Mouse (Mus musculus) limb, embryonic 15.5 days (tissue): ENCODE measurements at regions not wholly inside any gene's neighbourhood (a gene's known extent, or its start where the extent isn't known, plus 50 kb on each side); places are given as distances from the start of the nearest gene placed in this dataset.

Source experiments
- ATAC-seq: fragments of 200-750 bp; cut with Nextera tagmentation; 2 replicates; pipeline ENCODE4 v1.8.0; 2017; ENCODE audit warnings: low read depth, moderate TSS enrichment; ENCODE audit not compliant: insufficient number of reproducible peaks, low FRiP score, low TSS enrichment
- H3K27ac ChIP-seq: fragments of 300-500 bp; sonication (generic); 2 replicates; pipeline ENCODE4 v1.5.1; 2015; ENCODE audit warnings: moderate library complexity, mild to moderate bottlenecking, inconsistent platforms
- H3K27me3 ChIP-seq: fragments of 300-500 bp; sonication (generic); 2 replicates; pipeline ENCODE4 v1.6.1; 2015; ENCODE audit warnings: inconsistent platforms
- H3K36me3 ChIP-seq: fragments of 300-500 bp; sonication (generic); 2 replicates; pipeline ENCODE4 v1.6.1; 2015; ENCODE audit warnings: inconsistent platforms
- H3K4me1 ChIP-seq: fragments of 300-500 bp; sonication (generic); 2 replicates; pipeline ENCODE4 v1.6.1; 2015; ENCODE audit warnings: inconsistent platforms
- H3K4me2 ChIP-seq: fragments of 300-500 bp; sonication (generic); 2 replicates; pipeline ENCODE4 v1.6.1; 2015; ENCODE audit warnings: mild to moderate bottlenecking, inconsistent platforms
- H3K4me3 ChIP-seq: fragments of 300-500 bp; sonication (generic); 2 replicates; pipeline ENCODE4 v1.5.1; 2015; ENCODE audit warnings: mild to moderate bottlenecking, inconsistent platforms
- H3K9ac ChIP-seq: fragments of 300-500 bp; sonication (generic); 2 replicates; pipeline ENCODE4 v1.6.1; 2015; ENCODE audit warnings: inconsistent platforms
- H3K9me3 ChIP-seq: fragments of 300-500 bp; sonication (generic); 2 replicates; pipeline ENCODE4 v1.6.1; 2016; ENCODE audit warnings: inconsistent platforms
- WGBS: fragments of 180-500 bp; shearing (Covaris S2); methylation state at CpG from one replicate; pipeline ENCODE4 v1.1.7; 2015; 5-methylcytosine and 5-hydroxymethylcytosine counted together

DNA sequence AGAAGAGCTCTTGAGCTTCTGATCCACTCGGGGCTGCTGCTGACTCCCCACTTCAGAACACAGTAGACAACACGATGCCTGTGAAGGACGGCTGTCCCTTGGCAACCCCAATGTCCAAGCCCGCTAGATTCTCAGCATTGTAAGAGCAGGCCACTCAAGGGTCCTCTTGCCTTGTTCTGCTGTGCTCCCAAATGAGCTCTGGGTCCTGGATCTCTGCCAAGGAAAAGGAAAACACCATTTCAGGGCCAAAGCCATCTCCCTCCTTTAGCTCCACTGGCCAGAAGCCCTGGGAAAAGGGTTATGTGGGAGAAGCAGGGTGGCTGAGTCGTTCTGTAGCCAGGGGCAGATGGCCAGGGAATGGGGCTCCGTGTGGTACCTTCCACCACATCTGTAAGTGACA is 241.3 kb upstream of the Prok2 start:
- H3K27me3 ChIP-seq = no peaks in the 10 kb centered on the region
- no peak for ATAC-seq

DNA sequence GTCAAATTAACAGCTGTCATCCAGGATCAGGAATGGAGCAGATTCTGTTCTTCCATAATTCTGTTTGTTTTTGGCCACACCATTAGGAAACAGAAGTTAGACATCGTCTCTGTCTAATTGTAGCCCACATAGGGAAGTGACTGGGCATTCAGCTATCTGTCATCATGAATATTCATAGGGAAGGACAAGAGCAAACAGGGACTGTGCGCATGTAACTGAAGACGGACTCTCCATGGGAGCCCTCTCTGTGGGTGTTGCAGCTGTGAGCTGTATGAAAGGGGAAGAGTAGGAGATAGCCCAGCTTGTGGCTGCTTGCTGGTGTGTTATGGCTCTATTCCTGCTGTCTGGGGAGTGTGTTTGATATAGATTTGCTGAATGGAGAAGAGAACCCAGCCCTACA is 238.3 kb upstream of the Prok2 start:
- ATAC-seq = no peak
- WGBS = 81% methylated on average over 3 of the region's 3 CpGs
- 0 out of 2 replicates have a peak, but pooled peaks cover 9% of the 10 kb centered on the region for H3K27me3 ChIP-seq
- H3K4me1 ChIP-seq = peaks cover 6% of the 10 kb centered on the region; the same call in 1 of the 2 replicates
- H3K27ac ChIP-seq = no peak overlapping the region
- H3K4me3 ChIP-seq = no peak overlapping the region
- no peaks in the 10 kb centered on the region for H3K9me3 ChIP-seq
- no peak overlapping the region for H3K9ac ChIP-seq
- no peaks in the 10 kb centered on the region for H3K36me3 ChIP-seq
- no peak overlapping the region for H3K4me2 ChIP-seq

More for the DNA sequence above, 241.3 kb upstream of the Prok2 start:
- H3K9me3 ChIP-seq = no peaks in the 10 kb centered on the region
- no peak overlapping the region for H3K27ac ChIP-seq
- no peak overlapping the region for H3K4me2 ChIP-seq
- H3K4me1 ChIP-seq = peaks cover 12% of the 10 kb centered on the region; the same call in 1 of the 2 replicates
- H3K36me3 ChIP-seq = no peaks in the 10 kb centered on the region
- 81% methylated on average over 6 of the region's 6 CpGs for WGBS
- no peak overlapping the region for H3K4me3 ChIP-seq
- no peak overlapping the region for H3K9ac ChIP-seq

DNA sequence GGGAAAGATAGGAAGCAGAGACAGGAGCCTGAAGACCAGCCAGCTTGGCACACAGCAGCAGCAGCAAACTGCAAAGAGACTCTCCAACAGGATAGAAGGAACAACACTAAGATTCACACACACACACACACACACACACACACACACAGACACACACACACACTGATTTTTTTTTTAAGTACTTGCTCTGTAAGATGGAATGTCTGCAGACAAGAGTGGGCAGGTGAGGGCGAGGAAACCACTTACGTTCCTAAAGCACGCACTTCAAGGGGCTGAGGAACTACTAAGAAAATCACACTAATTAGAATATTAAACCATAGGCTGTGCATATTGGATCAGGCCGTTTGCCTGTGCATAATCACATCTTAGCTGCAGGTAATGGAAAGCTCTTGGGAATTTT is 237.8 kb upstream of the Prok2 start:
- Histone ChIP-seq H3K4me1 (peaks cover 6% of the 10 kb centered on the region; the same call in 1 of the 2 replicates), H3K9me3 (no peaks in the 10 kb centered on the region), H3K27me3 (0 out of 2 replicates have a peak, but pooled peaks cover 9% of the 10 kb centered on the region), H3K9ac (no peak overlapping the region), H3K27ac (no peak overlapping the region), H3K4me2 (no peak overlapping the region), H3K4me3 (no peak overlapping the region), H3K36me3 (no peaks in the 10 kb centered on the region)
- 70% methylated on average over 4 of the region's 4 CpGs for WGBS
- ATAC-seq = no peak

DNA sequence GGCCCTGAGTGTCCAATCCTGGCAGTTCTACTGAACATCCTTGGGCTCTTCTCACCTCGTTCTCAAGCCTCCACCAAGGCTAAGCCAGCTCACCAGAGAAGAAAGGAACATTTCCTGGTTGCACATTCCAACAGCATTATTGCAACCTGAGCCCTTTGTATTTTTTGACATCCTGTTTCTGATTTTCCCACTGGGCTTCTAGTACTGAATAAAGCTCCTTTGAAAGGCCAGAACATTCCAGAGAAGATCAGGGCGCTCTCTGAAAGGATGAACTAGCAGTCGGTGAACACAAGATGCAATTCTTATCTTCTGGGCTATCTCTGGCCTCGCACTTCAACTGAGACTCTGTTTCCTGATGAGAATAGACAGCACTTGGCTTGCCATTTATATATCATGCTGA is 233.2 kb upstream of the Prok2 start:
- no peak overlapping the region for H3K9ac ChIP-seq
- H3K4me3 ChIP-seq = no peak overlapping the region
- no peaks in the 10 kb centered on the region for H3K9me3 ChIP-seq
- no peak overlapping the region for H3K27ac ChIP-seq
- no peaks in the 10 kb centered on the region for H3K36me3 ChIP-seq
- ATAC-seq = no peak
- 0 out of 2 replicates have a peak, but pooled peaks cover 11% of the 10 kb centered on the region for H3K27me3 ChIP-seq
- WGBS = 47% methylated on average over 4 of the region's 4 CpGs
- no peak overlapping the region for H3K4me2 ChIP-seq
- H3K4me1 ChIP-seq = no peaks in the 10 kb centered on the region

DNA sequence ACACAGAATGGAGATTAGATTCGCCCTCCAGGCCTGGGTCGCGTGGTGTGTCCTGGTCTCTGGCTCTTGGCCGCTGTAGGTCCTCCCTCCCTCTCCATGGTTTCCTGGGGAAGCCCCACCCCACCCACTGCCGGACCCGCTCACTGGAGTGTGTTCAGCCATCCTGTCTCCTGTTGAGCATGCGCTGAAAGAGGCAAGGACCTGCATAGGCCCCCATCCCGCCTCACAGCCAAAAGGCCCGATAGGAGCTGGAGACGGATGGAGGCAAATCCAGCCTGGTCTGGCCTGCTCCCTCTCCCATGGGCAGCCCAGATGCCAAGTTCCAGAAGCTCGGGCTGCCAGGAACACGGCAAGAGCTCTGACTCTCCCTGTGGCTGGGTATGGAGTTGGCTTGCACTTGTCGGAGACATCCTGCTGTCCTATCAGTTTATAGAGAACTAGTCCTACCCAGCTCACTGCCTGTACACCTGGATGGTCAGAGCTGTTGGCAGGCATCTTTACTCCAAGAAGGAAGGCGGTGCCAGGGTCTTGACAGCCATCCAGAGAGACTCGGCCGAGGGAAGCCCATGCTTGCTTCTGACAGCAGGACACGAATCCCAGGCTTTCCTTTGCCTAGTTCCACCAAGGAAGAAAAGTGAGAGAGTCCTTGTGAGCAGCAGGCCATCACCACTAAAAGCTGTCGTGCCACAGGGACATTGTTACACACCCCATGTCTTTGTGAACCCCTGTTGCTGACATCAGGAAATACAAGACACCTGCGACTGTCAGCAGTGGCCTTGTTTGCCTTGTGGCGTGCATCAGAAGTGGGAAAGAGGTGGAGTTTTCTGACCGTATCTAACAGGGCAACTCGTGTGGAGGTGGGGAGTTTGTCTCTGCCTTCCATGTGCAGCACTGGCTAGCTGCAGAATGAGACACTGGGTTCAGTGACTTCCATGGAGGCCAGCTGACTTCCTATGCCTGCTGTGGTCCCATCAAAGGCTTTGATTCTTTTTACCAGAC is 228.9 kb upstream of the Prok2 start:
- no peaks in the 10 kb centered on the region for H3K36me3 ChIP-seq
- H3K4me2 ChIP-seq = no peak overlapping the region
- H3K27me3 ChIP-seq = 0 out of 2 replicates have a peak, but pooled peaks cover 2% of the 10 kb centered on the region
- no peaks in the 10 kb centered on the region for H3K9me3 ChIP-seq
- ATAC-seq = no peak
- whole genome bisulfite sequencing = 79% methylated on average over 22 of the region's 22 CpGs
- no peak overlapping the region for H3K4me3 ChIP-seq
- no peak overlapping the region for H3K9ac ChIP-seq
- no peaks in the 10 kb centered on the region for H3K4me1 ChIP-seq
- H3K27ac ChIP-seq = no peak overlapping the region

DNA sequence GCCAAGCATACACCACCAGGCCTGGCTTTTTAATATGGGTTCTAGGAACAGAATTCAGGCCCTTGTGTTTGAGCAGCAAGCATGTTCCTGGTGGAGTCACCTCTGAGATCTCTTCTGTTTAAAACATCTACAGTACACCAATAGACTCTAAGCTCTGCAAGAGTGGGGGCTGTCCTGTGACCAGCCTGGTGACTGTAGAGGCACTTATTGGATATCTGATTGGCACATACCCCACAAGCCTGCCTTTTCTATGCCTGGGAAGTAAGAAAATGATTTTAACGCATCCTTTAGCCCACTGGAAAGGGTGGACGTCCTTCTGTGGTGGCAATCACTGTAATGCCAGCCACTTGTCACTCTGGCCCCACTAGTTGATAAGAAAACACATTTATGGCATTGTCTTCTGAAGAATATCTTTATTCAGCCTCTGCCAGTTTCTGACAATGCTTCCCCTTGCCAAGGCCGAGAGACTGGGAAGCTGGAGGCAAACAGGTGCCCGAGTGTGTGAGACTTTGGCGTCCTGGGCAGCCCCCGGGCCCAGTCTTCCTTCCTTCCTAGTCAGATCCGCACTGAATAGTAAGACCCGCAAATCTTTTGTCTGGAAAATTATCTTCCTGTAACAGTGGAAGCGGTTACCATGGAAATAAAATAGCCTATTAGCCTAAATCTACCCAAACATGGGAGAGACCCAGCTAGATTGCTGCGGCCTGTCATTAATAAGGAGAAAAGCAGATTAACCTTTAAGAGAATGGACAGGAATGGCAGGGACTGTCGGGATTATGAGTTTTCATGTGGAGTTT is 228.0 kb upstream of the Prok2 start:
- Histone ChIP-seq H3K4me1 (no peaks in the 10 kb centered on the region), H3K27me3 (0 out of 2 replicates have a peak, but pooled peaks cover 2% of the 10 kb centered on the region), H3K4me3 (no peak overlapping the region), H3K9ac (no peak overlapping the region), H3K27ac (no peak overlapping the region), H3K9me3 (no peaks in the 10 kb centered on the region), H3K4me2 (no peak overlapping the region), H3K36me3 (no peaks in the 10 kb centered on the region)
- no peak for ATAC-seq
- WGBS = 77% methylated on average over 11 of the region's 11 CpGs

DNA sequence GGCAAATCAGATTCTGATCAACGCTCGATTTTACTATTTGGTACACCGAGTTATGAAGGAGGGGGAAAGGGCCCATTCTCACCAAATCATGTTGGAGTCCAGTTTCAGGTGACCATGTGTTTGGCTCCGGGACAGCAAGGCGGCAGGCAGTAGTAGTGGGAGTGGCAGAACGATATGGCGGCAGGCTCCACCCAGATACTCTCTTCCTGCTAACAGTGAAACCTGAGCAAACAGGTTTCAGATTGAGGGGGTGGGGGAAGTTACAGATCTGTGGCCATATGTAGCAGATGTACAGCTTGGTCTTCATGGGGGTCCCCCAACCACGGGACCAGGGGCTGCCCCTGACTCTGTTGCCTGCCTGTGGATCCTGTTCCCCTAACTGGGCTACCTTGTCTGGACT is 224.6 kb upstream of the Prok2 start:
- H3K9me3 ChIP-seq = no peaks in the 10 kb centered on the region
- no peak for ATAC-seq
- H3K4me2 ChIP-seq = no peak overlapping the region
- 0 out of 2 replicates have a peak, but pooled peaks cover 5% of the 10 kb centered on the region for H3K27me3 ChIP-seq
- H3K4me3 ChIP-seq = no peak overlapping the region
- H3K27ac ChIP-seq = no peak overlapping the region
- H3K9ac ChIP-seq = no peak overlapping the region
- no peaks in the 10 kb centered on the region for H3K36me3 ChIP-seq
- 80% methylated on average over 8 of the region's 8 CpGs for WGBS
- no peaks in the 10 kb centered on the region for H3K4me1 ChIP-seq

DNA sequence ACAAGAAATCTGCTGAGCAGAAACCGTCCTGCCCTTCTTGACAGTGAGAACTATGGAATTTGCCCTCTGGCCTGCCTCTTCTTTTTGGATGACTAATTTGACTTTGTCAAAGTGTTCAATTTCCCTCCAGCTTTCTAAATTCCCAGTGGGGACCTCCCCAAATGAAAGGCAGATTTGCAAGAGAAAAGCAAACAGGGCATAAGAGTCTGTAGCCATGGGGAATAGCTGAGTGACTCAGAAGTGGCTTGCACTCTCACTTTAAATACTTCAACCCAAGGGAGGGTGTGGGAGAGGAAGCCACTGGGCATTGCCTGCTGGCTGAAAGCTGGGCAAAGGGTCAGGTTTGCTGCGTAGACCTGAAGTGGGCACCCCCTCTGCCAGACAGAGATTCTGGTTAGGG is 220.7 kb upstream of the Prok2 start:
- Histone ChIP-seq H3K4me3 (no peak overlapping the region), H3K9ac (no peak overlapping the region), H3K27ac (no peak overlapping the region), H3K27me3 (peaks cover 6% of the 10 kb centered on the region; the same call in 1 of the 2 replicates), H3K36me3 (no peaks in the 10 kb centered on the region), H3K4me2 (no peak overlapping the region), H3K4me1 (no peaks in the 10 kb centered on the region), H3K9me3 (no peaks in the 10 kb centered on the region)
- ATAC-seq = no peak
- 61% methylated on average over 2 of the region's 2 CpGs for WGBS

DNA sequence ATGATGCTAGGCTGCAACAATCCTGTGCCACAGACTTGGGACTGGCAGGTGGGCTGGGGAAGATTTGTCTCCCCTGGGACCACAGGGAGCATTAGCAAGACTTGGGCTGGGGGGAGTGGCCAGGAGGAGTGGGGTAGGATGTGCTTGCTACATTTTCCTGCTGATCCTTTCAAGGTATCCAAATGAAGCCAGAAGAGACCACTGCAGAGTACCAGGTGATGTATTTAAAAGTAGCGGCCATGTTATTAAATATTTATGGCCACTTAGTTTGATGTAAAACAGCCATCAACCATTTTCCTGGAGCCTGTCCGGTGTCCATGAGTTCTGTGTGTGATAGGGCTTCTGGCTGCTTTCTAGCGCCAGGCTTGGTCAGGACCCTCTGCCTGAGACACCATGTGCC is 220.3 kb upstream of the Prok2 start:
- Histone ChIP-seq H3K4me1 (no peaks in the 10 kb centered on the region), H3K27me3 (peaks cover 6% of the 10 kb centered on the region; the same call in 1 of the 2 replicates), H3K4me2 (no peak overlapping the region), H3K4me3 (no peak overlapping the region), H3K9me3 (no peaks in the 10 kb centered on the region), H3K36me3 (no peaks in the 10 kb centered on the region), H3K27ac (no peak overlapping the region), H3K9ac (no peak overlapping the region)
- no peak for ATAC-seq
- 27% methylated on average over 3 of the region's 3 CpGs for WGBS

DNA sequence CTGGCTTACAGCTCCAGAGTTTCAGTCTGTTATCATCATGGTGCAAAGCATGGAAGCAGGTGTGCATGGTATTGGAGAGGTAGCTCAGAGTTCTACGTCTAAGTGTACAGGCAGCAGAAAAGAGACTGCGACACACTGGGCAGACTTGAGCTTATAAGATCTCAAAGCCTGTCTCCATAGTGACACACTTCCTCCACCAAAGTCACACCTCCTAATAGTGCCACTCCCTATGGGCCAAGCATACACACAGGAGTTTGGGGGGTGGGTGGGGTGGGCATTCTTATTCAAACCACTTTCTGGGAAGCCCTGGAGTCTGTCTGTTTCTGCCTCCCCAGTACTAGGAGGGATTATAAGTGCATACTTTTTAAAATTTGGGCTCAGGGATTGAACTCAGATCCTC is 219.5 kb upstream of the Prok2 start:
- 90% methylated on average over 2 of the region's 2 CpGs for WGBS
- Histone ChIP-seq H3K36me3 (no peaks in the 10 kb centered on the region), H3K27me3 (peaks cover 6% of the 10 kb centered on the region; the same call in 1 of the 2 replicates), H3K27ac (no peak overlapping the region), H3K4me2 (no peak overlapping the region), H3K9me3 (no peaks in the 10 kb centered on the region), H3K9ac (no peak overlapping the region), H3K4me3 (no peak overlapping the region), H3K4me1 (no peaks in the 10 kb centered on the region)
- no peak for ATAC-seq

DNA sequence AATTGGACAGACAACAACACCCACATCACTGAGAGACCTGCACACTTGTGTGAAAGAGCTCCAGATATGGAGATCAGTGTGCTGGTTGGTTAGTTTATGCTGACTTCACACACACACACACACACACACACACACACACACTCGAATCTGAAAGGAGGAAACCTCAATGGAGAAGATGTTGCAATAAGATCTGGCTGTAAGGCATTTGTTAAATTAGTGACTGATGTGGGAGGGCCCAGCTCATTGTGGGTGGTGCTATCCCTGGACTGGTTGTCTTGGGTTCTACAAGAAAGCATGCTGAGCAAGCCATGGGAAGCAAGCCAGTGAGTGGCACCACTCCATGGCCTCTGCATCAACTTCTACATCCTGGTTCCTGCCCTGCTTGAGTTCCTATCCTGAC is 216.8 kb upstream of the Prok2 start:
- Histone ChIP-seq H3K36me3 (no peaks in the 10 kb centered on the region), H3K9me3 (no peaks in the 10 kb centered on the region), H3K27ac (no peak overlapping the region), H3K4me3 (no peak overlapping the region), H3K4me2 (no peak overlapping the region), H3K9ac (no peak overlapping the region), H3K27me3 (peaks cover 6% of the 10 kb centered on the region; the same call in 1 of the 2 replicates), H3K4me1 (peaks cover 18% of the 10 kb centered on the region)
- WGBS = 67% methylated on average over 1 of the region's 1 CpGs
- ATAC-seq = no peak

DNA sequence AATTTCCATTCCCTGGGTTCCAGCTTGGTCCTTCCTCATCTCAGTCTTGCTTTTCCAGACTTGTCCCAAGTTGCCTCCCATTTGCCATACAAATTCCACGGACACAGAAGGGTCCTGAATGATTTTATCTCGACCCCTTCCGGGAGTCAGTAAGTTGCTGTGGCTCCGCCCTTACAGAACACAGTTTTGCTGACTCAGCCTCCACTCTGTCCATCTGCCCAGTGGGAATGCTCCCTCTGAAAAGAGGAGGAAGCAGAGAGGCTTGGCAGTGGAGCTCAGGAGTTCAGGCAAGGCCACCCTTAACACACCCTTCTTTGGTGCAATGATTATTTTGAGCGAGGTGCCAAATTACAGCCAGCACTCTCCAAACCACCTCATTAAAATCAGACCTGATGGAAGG is 213.9 kb upstream of the Prok2 start:
- Histone ChIP-seq H3K27ac (no peak overlapping the region), H3K27me3 (0 out of 2 replicates have a peak, but pooled peaks cover 3% of the 10 kb centered on the region), H3K9ac (no peak overlapping the region), H3K36me3 (no peaks in the 10 kb centered on the region), H3K4me1 (peaks cover 18% of the 10 kb centered on the region), H3K4me2 (no peak overlapping the region), H3K9me3 (no peaks in the 10 kb centered on the region), H3K4me3 (no peak overlapping the region)
- ATAC-seq = no peak
- WGBS = 50% methylated on average over 5 of the region's 5 CpGs
